Mouse (Mus musculus) myocyte (in vitro differentiated cells): ENCODE results near the gene Csf2rb.
"Not testable (repeated sequence)": the region's sequence is repeated elsewhere in the genome, so short reads cannot be mapped to it uniquely, and the experiment has no call there.

Source experiments
- POLR2A ChIP-seq: IDR thresholded peaks from one replicate; pipeline ENCODE4 v1.6.1; 2011; ENCODE audit warnings: low read depth, mild to moderate bottlenecking, control low read depth, moderate library complexity; ENCODE audit not compliant: insufficient read length
- TCF12 ChIP-seq: IDR thresholded peaks from one replicate; pipeline ENCODE4 v1.6.1; 2011; ENCODE audit warnings: mild to moderate bottlenecking, control low read depth; ENCODE audit not compliant: poor library complexity, insufficient read depth, severe bottlenecking

DNA sequence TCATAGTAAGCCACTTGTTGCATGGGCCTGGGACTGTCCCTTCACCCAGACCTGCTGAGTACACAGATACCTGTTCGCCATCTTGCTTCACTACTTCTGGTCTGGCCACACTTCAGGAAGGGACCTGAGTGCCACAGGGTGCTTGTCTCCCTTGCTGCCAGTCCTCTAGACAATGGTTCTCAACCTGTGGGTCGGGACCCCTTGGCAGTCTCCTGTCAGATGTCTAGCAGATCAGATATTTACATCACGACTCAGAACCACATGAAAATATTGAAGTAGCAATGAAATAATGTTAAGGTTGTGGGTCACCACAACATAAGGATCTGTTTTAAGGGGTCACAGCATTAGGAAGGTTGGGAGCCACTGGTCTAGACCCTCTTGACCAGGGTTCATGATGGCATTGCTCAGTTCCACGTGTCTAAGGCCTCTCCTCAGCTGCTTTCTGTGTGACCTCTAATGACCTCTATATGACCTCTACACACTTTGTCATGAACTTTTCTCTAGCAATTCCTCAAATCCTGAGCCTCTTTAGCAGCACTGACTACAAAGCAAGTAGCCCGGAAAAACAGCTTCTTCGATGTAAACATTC is 2.3 kb downstream of the Csf2rb start:
- TF ChIP-seq POLR2A, TCF12: not testable (repeated sequence)
